Mouse (Mus musculus): ENCODE results near the gene Tspan4.

DNA sequence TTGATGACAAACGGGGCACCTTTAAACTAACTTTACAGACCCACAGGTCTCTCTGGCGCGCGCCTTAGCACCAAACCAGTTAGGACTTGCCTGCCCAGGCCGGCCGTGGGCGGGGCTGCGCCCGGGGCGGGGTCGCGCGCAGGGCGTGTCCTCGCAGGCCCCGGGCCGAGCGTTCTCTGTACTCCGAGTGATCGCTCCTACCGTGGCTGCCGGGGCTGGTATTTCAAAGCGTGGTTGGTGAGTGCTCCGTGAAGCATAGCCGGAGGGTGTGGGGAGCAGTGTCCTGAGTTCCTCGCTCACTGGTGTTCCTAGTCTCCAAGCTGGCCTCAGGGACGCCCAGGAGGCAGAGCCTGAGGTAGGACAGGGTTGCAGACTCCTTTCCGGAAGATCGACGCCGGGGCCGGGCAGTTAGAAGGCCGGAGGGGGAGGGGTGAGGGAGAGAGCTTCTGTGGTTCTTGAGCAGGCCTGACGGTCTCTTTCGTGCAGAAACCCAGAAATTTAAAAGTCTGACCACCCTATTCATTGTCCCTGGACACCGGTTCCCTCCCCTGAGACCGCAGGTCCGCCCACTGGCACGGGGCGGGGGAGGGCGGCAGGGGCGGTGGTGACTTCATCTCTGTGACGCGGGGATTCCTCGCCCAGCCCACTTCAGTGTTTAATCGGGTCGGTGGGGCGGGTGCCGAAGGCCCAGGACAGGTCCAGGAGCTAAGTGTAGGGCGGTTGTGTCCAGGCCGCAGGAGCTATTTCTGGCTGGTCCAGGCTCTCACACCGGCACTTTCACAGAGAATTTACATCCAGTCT, 7.6 kb upstream of the Tspan4 start, which contains the start of gene Cd151:
- TF ChIP-seq CTCF (IDR thresholded peaks at IDR 0.05), result no peak
- TF ChIP-seq EP300 (IDR thresholded peaks at IDR 0.05), result no peak

Data from lung, postnatal 0 days (tissue).